Mouse (Mus musculus) retina, embryonic 14.5 days (tissue): ENCODE data around the gene Hdgfl2.
A peak's percentile ranks its signal among the peaks of the same experiment; 100 is the strongest.

Source experiments
- DNase-seq: peaks from one replicate; pipeline ENCODE4 v3.0.0-alpha.2; 2015; ENCODE audit warnings: low spot score

Gene Hdgfl2

GRCm38 (mm10) chr17:56131814-56132213 is 52.4 kb downstream of the Hdgfl2 start:
- DNase-seq = peak; percentile 80

DNA sequence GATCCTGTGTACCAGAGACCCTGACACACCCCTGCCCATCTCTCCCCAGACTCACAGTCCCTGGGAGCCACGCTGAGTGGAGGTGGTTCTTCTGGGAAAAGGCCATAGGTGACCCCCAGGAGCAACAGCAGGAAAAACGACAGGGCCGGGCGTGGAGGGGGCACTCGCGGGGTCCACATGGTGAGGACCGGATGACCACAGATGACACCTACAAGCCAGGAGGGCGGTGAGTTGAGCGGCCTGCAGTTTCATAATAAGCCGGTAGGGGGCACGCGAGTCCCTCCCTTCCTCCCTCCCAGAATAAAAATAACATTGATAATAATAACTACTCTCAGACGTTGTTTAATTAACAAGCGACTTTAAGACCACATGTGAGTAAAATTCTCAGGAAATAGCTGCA is 53.2 kb downstream of the Hdgfl2 start:
- peak; percentile 81 for DNase-seq

DNA sequence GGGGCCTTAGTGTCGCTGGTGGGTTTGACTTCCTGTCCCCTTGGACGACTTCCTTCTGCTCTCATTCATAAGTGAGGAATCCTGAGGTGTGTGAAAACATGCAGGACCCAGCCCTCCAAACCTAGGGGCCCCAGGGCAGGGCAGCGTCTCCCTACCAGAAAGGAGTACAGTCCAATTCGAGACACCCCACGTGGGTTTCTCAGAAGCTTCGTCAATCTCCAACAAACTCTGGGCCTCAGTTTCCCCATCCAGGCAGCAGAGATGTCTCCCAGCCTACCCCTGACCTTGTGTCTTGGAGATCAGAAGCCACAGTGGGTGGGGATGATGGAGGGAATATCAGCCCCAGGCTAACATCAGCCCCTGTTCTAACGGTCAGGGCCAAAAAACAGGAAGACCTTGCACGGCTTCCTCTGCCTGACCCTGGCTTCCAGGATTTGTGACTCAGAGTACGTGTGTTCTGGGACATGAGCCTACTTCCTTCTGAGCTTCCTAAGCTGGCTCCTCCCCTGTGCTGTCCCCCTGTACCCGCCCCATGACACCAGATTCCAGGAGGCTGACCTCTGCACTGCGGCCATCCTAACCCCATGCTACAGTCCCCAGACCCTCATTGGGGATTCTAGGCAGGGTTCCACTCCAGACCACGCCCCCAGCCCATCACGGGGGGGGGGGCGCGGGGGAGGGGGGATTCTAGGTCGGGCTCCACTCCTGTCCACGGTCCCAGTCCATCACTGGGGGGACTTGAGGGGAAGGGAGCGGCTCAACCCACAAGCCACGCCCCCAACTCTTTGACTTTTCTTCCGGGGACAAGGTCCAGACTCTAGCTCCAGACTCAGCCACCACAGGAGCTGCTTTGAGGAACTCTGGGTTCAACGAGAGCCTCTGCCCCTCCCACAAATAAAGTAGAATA is 54.3 kb downstream of the Hdgfl2 start:
- no peak for DNase-seq

GRCm38 (mm10) chr17:56134463-56134971 is 55.1 kb downstream of the Hdgfl2 start:
- peak; percentile 77 for DNase-seq

DNA sequence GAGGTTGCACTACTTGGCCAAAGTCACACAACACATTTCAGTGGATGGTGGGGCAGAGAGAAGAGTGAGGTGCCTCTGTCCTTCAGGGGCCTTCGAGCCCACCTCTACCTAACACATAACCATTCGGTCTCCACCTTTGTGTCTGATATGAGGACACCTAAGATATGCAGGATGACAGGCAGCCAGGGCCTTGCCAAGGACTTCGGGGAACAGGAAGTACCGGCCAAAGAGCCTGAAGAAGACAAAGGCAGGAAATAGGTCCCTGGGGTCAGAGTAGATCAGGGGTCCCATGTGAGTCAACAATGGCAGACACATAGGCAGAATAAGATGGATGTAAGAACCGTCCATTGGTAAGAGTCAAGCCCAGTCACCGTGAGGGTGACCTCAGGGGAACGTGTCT is 57.1 kb downstream of the Hdgfl2 start:
- no peak for DNase-seq

DNA sequence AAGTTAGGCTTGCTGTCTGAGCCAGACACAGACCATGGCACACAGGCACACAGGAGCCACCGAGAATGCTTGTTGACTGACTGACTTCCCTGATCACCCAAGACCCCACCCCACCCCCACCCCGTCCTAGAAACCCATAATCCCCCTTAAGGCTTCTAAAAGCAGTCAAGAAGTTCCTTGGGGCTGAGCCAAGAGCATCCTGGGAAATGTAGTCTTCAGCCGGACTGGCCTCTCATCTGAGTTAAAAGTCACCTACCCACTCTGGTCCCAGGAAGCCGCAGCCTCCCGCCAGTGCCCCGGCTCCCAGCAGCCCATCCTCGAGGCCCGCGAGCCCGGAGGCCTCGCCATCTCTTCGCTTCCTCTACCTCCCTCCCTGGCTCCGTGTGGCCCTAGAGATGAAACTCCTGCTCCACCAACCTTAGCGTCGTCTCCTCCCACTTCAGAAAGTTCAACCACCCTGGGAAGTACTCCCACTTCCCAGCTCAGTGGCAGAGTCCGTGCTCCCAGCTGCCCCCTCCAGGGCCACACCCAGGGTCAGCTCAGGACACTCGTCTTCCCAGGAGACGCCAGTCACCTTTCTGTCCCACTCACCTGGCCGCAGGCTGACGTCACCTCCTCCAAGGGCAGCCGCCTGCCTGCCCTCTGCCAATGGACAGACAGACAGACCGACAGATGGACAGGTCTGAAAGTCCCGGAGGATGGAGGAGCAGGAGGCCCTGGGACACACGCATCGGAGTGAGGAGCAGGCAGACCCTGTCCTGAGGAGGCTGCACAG is 58.6 kb downstream of the Hdgfl2 start:
- DNase-seq = no peak

DNA sequence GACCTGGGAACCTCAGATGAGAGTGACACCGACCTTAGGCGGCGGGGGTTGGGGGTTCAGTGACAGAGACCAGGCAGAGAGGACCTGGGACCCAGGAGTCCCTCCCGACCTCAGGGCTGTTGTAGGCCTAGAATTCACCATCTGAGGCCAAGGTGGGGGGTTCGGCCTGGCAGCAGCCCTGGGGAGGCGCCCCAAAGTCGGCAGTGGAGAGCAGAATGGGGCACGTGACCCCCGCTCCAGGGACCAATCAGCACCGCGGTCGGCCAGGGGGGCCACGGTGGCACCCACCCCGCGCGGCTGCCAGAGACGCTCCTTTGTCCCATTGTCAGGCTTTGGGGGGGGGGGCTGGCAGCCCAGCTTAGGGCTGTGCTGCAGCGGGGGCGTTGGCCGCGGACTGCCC is 59.9 kb downstream of the Hdgfl2 start:
- DNase-seq = no peak

- peak; percentile 76 for DNase-seq
Observed at GRCm38 (mm10) chr17:56139858-56140595, 60.6 kb downstream of the Hdgfl2 start, which contains the start of gene Sema6b. Sema6b (minus strand) TSS chr17:56140343.

GRCm38 (mm10) chr17:56141702-56142605 is 62.5 kb downstream of the Hdgfl2 start:
- DNase-seq = peak; percentile 71

DNA sequence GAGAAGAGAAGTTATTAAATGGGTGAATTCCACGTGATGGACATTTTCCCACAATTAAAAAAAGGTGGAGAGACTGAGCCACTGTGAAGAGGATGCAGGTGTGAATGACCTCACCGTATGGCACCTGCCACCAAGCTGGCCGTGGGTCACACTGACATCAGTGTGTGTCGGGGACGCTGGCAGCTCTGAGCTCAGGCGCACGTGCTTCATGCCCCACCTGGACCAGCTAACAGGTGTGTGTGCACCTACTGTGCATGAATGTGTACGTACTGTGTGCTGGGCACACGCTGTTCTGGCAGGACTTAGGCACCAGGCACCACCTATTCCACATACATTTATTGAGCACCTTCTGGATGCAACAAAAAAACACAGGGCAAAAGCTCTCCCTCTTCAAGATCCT is 65.1 kb downstream of the Hdgfl2 start:
- DNase-seq = no peak

DNA sequence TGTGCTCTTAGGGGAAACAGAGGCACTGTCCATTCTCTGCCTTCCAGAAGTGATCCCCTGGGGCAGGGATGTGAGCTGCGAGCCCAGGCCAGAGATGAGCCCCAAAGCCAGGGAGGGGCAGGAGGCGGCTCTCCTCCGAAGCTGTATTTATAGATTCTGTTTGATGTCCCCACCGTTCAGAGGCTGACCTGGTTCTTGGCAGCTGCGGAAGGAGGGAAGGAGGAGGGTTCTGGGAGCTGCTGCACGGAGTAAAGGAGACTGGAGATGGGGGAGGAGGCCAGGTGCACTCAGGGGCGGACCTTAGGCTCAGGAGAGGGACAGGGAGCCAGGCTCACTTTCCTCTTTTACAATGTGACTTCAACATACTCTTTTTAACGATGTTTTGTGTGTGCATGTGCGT is 66.7 kb downstream of the Hdgfl2 start:
- no peak for DNase-seq

DNA sequence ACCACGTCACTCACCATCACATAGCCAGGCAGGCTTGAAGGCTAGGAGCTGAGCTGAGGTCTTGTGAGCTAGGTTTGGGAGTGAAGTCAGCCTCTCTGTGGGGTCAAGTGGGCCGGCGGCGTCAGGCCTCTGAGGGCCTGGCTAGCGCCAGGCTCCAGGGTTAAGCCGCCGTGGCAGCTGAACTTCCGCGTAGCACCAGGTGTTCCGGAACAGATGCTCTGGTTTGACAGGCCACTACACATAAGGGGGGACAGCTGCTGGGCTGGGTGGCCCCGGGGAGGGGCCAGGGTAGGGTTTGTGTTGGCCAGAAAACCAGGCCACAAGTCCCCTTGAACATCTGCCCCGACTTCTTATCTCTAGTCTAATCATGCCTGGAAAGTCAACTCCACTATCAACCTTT is 68.0 kb downstream of the Hdgfl2 start:
- peak; percentile 39 for DNase-seq

DNA sequence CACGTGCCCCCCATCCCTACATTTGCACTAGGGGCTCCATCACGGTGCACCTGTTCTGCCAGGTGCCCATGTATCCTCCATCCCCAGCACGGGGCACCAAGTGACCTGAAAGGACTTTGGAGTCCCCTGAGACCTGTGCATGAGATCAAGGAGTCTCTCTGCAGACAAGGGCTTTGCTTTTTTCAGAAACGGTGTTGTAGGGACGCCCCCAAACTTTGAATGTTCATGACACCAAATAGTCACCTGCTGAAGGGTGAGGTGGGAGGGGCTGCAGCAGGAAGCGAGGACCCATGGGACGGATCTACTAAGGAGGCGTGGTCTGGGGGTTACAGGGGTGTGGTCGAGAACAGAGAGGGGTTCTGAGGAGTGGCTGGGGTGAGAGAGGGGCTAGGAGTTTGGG is 68.8 kb downstream of the Hdgfl2 start:
- no peak for DNase-seq

DNA sequence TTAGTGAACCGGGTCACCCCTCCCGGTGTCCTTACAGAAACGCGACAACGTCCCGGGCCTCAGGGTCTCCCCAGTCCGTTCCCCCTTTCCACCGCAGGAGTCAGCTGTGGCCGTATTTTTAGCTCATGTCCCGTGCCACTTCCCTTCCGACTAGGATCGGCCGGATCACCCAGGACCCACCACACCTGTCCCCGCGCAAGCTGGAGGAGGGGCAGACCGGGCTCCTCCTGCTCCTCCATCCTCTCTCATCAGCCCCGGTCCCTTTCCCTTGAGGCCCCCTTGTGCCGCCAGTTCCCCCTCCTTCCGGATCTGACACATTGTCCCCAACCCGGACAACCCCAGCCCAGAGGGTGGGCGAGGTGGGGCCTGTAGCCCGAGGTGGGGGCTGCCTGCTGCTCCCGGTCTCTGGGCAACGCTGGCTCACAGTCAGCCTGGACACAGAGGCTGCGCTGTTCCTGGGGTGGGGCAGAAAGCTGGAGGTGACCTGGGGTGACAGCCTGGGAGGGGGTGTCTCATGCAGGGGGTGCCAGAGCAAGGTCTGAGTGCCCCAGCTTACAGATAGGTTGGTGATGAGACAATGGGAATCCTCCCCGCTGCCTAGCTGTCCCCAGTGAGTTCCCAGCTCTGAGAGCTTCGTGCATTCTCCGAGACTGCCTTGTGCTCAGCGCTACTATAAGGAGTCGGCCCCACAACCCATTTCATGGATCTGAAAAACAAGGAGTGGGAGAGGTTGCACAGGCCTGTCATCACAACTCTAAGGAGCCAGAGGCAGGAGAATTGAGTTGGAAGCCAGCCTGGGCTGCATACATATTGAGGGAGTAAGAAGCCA is 69.6 kb downstream of the Hdgfl2 start:
- peak; percentile 28 for DNase-seq

DNA sequence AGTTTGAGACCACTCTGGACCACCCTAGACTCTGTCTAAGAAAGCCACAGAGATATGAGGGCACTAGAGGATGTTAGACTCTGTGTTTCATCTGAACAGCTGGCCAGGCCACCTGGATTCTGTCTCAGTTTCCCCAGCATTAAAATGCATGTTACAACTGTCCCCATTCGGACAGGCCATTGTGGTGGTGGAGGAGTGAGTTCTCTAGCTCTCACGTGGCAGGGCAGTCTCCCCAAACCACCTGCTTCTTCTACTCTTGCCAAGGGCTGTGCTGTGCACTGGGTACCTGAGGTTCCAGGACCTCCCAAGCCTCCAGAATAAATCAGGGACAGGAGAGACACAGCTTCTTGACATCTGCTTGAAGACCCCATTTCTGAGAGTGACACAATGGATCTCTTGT is 70.5 kb downstream of the Hdgfl2 start:
- DNase-seq = no peak
